Mouse (Mus musculus) neural tube, embryonic 15.5 days (tissue): ENCODE measurements around the gene Xdh. TPM values are rescaled to one million over a fixed set of nuclear protein-coding genes. Genes with fewer than 3 reads are reported as not detected.
"Not testable (repeated sequence)": the region's sequence is repeated elsewhere in the genome, so short reads cannot be mapped to it uniquely, and the experiment has no call there.

Experiments used
- ATAC-seq: fragments of 200-750 bp; cut with Nextera tagmentation; 2 replicates; pipeline ENCODE4 v1.8.0; 2017; ENCODE audit warnings: mild to moderate bottlenecking, moderate TSS enrichment, moderate library complexity; ENCODE audit not compliant: low FRiP score
- H3K27ac ChIP-seq: fragments of 300-500 bp; sonication (generic); replicated peaks from 2 replicates; pipeline ENCODE4 v1.5.1; 2015; ENCODE audit warnings: mild to moderate bottlenecking, inconsistent platforms
- H3K27me3 ChIP-seq: fragments of 300-500 bp; sonication (generic); replicated peaks from 2 replicates; pipeline ENCODE4 v1.6.1; 2015; ENCODE audit warnings: inconsistent platforms
- H3K36me3 ChIP-seq: fragments of 300-500 bp; sonication (generic); 2 replicates; pipeline ENCODE4 v1.6.1; 2015; ENCODE audit warnings: inconsistent platforms
- H3K4me1 ChIP-seq: fragments of 300-500 bp; sonication (generic); 2 replicates; pipeline ENCODE4 v1.6.1; 2015; ENCODE audit warnings: inconsistent platforms
- H3K4me2 ChIP-seq: fragments of 300-500 bp; sonication (generic); 2 replicates; pipeline ENCODE4 v1.6.1; 2015; ENCODE audit warnings: inconsistent platforms, mild to moderate bottlenecking, moderate library complexity
- H3K4me3 ChIP-seq: fragments of 300-500 bp; sonication (generic); replicated peaks from 2 replicates; pipeline ENCODE4 v1.5.1; 2015; ENCODE audit warnings: mild to moderate bottlenecking, inconsistent platforms
- H3K9ac ChIP-seq: fragments of 300-500 bp; sonication (generic); replicated peaks from 2 replicates; pipeline ENCODE4 v1.6.1; 2015; ENCODE audit warnings: mild to moderate bottlenecking, inconsistent platforms
- H3K9me3 ChIP-seq: fragments of 300-500 bp; sonication (generic); replicated peaks from 2 replicates; pipeline ENCODE4 v1.6.1; 2016; ENCODE audit warnings: inconsistent platforms
- WGBS: fragments of 180-500 bp; shearing (Covaris S2); methylation state at CpG from one replicate; pipeline ENCODE4 v1.1.7; 2015; ENCODE audit warnings: mixed read lengths; 5-methylcytosine and 5-hydroxymethylcytosine counted together
- polyA plus RNA-seq: library from polyadenylated mRNA; unstranded; fragments of >200 nt; fragmentation: Nextera tagmentation; extraction: Ambion mirVana; gene quantifications from 2 replicates; pipeline ENCODE4 v1.2.1, GENCODE M21; 2015

Xdh gene
- polyA plus RNA-seq, 1 experiment from 2014 or later = 0.47 TPM

DNA sequence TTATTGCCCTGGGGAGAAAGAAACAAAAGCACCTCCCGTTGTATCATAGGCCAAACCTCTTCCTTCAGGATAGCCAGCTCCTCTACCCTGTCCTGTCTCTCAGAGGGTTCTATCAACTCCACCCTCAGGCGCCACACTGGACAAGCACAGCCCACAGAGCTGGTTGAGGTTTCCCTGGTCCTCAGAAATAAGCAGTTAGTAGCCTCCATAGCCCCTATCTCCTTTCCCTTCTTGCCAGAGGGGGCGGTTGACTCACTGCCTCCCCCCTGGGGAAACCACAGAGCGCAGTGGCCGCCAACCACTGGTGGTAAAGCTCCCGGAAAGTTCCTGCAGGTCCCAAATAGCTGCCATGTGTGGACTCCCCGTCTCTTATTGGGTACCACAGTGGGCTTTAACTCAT lies 74.3 kb downstream of the Xdh start:
- no peak for ATAC-seq
- Histone ChIP-seq H3K9ac (no peak overlapping the region), H3K9me3 (no peaks in the 10 kb centered on the region), H3K36me3 (no peaks in the 10 kb centered on the region), H3K27me3 (no peaks in the 10 kb centered on the region), H3K4me2 (no peak overlapping the region), H3K4me3 (no peak overlapping the region), H3K4me1 (no peaks in the 10 kb centered on the region), H3K27ac (no peak overlapping the region)
- WGBS = 94% methylated on average over 7 of the region's 7 CpGs

DNA sequence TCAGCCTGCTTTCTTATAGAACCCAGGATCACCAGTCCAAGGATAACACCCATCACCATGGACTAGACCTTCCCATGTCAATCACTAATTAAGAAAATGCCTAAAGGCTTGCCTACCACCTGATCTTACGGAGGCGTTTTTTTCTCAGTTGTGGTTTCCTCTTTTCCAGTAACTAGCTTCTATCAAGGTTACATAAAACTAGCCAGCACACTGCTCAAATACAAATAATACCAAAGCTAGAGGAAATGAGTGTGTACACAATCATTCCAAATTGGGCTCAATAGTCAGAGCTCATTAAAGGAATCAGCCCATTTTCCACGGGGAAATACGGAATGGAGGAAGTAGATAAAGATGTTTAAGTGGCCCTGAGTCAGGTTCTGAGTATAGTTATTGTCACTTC lies 74.7 kb downstream of the Xdh start:
- no peaks in the 10 kb centered on the region for H3K36me3 ChIP-seq
- H3K4me3 ChIP-seq = no peak overlapping the region
- H3K27ac ChIP-seq = no peak overlapping the region
- H3K4me2 ChIP-seq = no peak overlapping the region
- no peaks in the 10 kb centered on the region for H3K4me1 ChIP-seq
- no peak for ATAC-seq
- H3K9ac ChIP-seq = no peak overlapping the region
- H3K9me3 ChIP-seq = no peaks in the 10 kb centered on the region
- no peaks in the 10 kb centered on the region for H3K27me3 ChIP-seq
- 91% methylated on average over 4 of the region's 4 CpGs for WGBS

- H3K9me3 ChIP-seq = no peaks in the 10 kb centered on the region
- no peaks in the 10 kb centered on the region for H3K36me3 ChIP-seq
- H3K4me2 ChIP-seq = no peak overlapping the region
- no peak for ATAC-seq
- no peak overlapping the region for H3K4me3 ChIP-seq
- WGBS = 94% methylated on average over 14 of the region's 14 CpGs
- no peaks in the 10 kb centered on the region for H3K27me3 ChIP-seq
- no peak overlapping the region for H3K27ac ChIP-seq
- no peaks in the 10 kb centered on the region for H3K4me1 ChIP-seq
- H3K9ac ChIP-seq = no peak overlapping the region
These were observed 78.9 kb downstream of the Xdh start for GRCm38 (mm10) chr17:73870956-73871605.

DNA sequence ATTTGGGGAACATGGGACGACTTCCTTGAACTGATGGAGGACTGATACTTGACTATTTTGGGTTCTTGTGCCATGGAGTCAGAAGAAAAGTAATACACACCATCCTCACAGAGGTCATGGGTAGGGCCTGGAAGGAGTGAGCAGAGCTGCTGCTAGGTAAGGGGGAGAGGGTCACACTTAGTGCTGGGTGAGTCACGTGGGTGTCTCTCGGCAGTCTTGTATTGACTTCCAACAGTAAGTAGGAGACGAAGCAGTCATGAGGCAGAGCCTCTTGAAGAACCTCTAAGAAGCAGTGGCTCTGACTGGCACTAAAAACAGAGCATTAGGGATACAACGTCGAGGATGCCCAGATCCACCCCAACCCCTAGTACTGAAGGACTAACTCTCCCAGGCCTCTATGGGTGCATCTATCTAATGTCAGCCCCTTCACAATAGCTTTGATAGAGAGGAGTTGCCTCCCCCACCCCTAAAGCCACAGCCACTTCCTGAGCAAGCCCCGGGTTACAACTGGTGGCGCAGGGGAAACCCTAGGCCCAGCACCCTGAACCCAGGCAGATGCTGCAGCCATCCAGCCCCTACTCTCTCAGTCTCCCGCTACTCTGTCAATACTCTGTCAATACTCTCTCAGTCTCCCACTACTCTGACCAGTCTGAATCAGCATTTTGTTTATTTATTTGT lies 80.8 kb downstream of the Xdh start:
- Histone ChIP-seq H3K27ac (no peak overlapping the region), H3K4me3 (no peak overlapping the region), H3K9ac (no peak overlapping the region), H3K4me1 (no peaks in the 10 kb centered on the region), H3K4me2 (no peak overlapping the region), H3K27me3 (no peaks in the 10 kb centered on the region), H3K9me3 (no peaks in the 10 kb centered on the region), H3K36me3 (no peaks in the 10 kb centered on the region)
- 96% methylated on average over 9 of the region's 9 CpGs for WGBS
- ATAC-seq = no peak

DNA sequence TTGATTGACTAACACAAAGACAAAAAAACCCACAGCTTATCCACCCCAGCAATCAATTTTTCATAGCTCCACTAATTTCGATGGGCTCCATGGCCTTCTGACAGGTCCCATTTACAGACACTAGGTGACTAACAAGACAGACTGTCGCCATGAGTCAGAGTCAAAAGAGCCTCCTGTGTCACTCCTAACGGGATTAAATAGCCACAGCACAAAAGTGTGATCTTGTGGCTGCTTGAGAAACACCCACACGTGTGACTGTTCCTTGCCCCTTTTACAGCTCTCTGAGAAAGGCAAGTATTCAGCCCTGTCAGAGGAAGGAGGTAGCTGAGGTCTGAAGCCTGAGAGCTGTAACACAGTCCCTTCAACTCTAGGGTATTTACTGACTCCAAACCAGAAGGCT lies 96.3 kb downstream of the Xdh start:
- Histone ChIP-seq H3K27ac (no peak overlapping the region), H3K4me1 (no peaks in the 10 kb centered on the region), H3K4me3 (no peak overlapping the region), H3K9ac (no peak overlapping the region), H3K4me2 (no peak overlapping the region), H3K27me3 (no peaks in the 10 kb centered on the region), H3K9me3 (no peaks in the 10 kb centered on the region), H3K36me3 (no peaks in the 10 kb centered on the region)
- WGBS = 77% methylated on average over 4 of the region's 4 CpGs
- ATAC-seq = no peak

DNA sequence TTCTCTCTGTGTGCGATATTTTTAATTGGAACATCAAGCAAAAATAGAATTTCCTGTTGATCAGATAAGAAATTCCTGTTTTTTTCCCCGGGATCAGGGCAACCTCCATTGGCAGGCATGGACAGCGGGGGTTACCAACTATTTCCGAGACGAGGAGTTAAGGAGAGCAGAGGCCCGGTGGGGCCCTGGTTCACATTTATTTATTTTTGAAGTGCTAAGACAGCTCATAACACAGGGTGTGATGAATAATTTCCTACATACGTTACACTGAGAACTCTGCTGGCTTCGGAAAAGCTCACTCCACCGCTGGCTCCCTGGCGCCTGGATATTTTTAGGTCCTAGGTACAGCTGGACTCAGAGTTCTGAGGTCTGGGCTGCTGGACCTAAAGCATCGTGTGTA lies 97.0 kb downstream of the Xdh start:
- Histone ChIP-seq H3K36me3 (no peaks in the 10 kb centered on the region), H3K4me2 (no peak overlapping the region), H3K27ac (no peak overlapping the region), H3K4me3 (no peak overlapping the region), H3K4me1 (no peaks in the 10 kb centered on the region), H3K27me3 (no peaks in the 10 kb centered on the region), H3K9me3 (no peaks in the 10 kb centered on the region), H3K9ac (no peak overlapping the region)
- 86% methylated on average over 11 of the region's 11 CpGs for WGBS
- no peak for ATAC-seq

- Histone ChIP-seq H3K27me3 (no peaks in the 10 kb centered on the region), H3K36me3 (no peaks in the 10 kb centered on the region), H3K27ac (no peak overlapping the region), H3K4me3 (no peak overlapping the region), H3K4me1 (no peaks in the 10 kb centered on the region), H3K4me2 (no peak overlapping the region), H3K9ac (no peak overlapping the region), H3K9me3 (no peaks in the 10 kb centered on the region)
- no peak for ATAC-seq
- WGBS = 90% methylated on average over 1 of the region's 1 CpGs
These were observed 102.6 kb downstream of the Xdh start for GRCm38 (mm10) chr17:73847399-73847798.

GRCm38 (mm10) chr17:73845632-73846031 lies 104.4 kb downstream of the Xdh start:
- H3K27me3 ChIP-seq = no peaks in the 10 kb centered on the region
- no peak for ATAC-seq
- no peak overlapping the region for H3K4me3 ChIP-seq
- no peak overlapping the region for H3K9ac ChIP-seq
- WGBS = 78% methylated on average over 3 of the region's 3 CpGs
- no peaks in the 10 kb centered on the region for H3K4me1 ChIP-seq
- no peak overlapping the region for H3K4me2 ChIP-seq
- H3K36me3 ChIP-seq = no peaks in the 10 kb centered on the region
- H3K9me3 ChIP-seq = no peaks in the 10 kb centered on the region
- no peak overlapping the region for H3K27ac ChIP-seq

GRCm38 (mm10) chr17:73842963-73843362 lies 107.0 kb downstream of the Xdh start:
- Histone ChIP-seq H3K36me3 (no peaks in the 10 kb centered on the region), H3K27me3 (no peaks in the 10 kb centered on the region), H3K27ac (no peak overlapping the region), H3K4me3 (no peak overlapping the region), H3K4me2 (no peak overlapping the region), H3K4me1 (no peaks in the 10 kb centered on the region), H3K9me3 (no peaks in the 10 kb centered on the region), H3K9ac (no peak overlapping the region)
- WGBS = 84% methylated on average over 1 of the region's 1 CpGs
- no peak for ATAC-seq

- H3K4me1 ChIP-seq, H3K9ac ChIP-seq, H3K4me3 ChIP-seq, H3K27ac ChIP-seq, H3K4me2 ChIP-seq, H3K27me3 ChIP-seq, ATAC-seq, H3K36me3 ChIP-seq, H3K9me3 ChIP-seq: not testable (repeated sequence)
- WGBS = 39% methylated on average over 1 of the region's 1 CpGs
These were observed 110.1 kb downstream of the Xdh start for GRCm38 (mm10) chr17:73839876-73840275.

DNA sequence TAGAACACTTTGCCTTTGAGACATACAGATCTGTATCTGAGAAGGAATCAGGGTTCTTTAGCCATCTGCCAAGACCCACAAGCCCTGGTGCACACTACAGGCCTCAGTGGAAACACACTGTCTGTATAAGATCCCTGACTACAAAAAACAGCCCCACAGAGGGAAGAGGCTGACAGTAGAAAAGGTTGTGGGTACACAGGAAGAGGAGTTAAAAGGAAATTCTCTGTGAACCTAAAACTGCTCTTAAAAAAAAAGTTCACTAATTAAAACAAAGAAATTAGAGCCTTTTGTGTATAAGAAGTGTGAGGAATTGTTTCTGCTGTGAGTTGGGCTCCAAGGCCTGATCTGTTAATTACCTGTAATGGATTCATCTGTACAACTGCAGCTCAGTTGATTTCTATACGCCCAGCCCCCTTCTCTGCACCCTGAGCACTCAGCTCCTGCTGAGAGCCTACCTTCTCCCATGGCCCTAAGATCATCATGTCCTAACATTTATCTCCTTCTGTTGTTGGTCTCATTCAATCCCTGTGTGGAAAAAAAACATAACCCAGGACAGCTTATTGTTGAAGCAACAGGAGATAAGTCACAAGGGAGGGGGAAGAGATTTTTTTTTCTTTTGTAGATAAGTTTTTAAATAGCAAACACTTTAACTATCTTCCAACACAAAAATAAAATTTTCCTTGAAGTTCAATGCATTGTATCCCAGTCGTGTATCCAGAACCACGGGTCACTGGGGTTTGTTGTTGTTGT lies 110.7 kb downstream of the Xdh start:
- Histone ChIP-seq H3K27me3 (no peaks in the 10 kb centered on the region), H3K4me3 (no peak overlapping the region), H3K36me3 (no peaks in the 10 kb centered on the region), H3K27ac (no peak overlapping the region), H3K9ac (no peak overlapping the region), H3K9me3 (no peaks in the 10 kb centered on the region), H3K4me1 (no peaks in the 10 kb centered on the region), H3K4me2 (no peak overlapping the region)
- 76% methylated on average over 3 of the region's 3 CpGs for WGBS
- no peak for ATAC-seq

DNA sequence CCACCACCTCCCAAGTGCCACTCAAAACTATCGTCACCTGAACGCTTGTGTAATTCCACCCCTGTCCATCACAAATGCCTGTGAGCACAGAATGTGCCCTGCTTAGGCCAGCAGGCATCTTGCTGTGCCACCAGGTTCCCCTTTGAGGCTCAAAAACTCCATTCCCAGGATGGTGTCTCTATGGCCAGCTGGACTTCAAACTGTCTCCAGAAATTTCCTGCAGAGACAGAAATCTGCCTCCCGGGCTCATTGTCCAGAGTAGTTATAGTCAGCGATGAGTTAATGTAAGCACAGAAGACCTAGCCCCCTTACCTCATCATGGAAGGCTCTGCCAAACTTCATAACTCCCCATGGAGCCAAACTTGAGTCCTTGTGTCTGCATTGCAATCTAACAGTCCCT lies 112.8 kb downstream of the Xdh start:
- H3K27ac ChIP-seq = no peak overlapping the region
- ATAC-seq = no peak
- WGBS = 91% methylated on average over 4 of the region's 4 CpGs
- no peaks in the 10 kb centered on the region for H3K4me1 ChIP-seq
- H3K4me3 ChIP-seq = no peak overlapping the region
- H3K4me2 ChIP-seq = no peak overlapping the region
- no peaks in the 10 kb centered on the region for H3K36me3 ChIP-seq
- no peak overlapping the region for H3K9ac ChIP-seq
- H3K9me3 ChIP-seq = no peaks in the 10 kb centered on the region
- no peaks in the 10 kb centered on the region for H3K27me3 ChIP-seq
